Mouse (Mus musculus) CH12.LX (cell line): ENCODE results near the gene Vmn2r35. TPM values are rescaled to one million over a fixed set of nuclear protein-coding genes. Genes with fewer than 3 reads are reported as not detected.
"Not testable (repeated sequence)": the region's sequence is repeated elsewhere in the genome, so short reads cannot be mapped to it uniquely, and the experiment has no call there.

Source experiments
- DNase-seq: peaks from one replicate; pipeline ENCODE4 v3.0.0-alpha.2; 2013; ENCODE audit errors: extremely low read depth
- H3K27ac ChIP-seq: 2 replicates; pipeline ENCODE4 v1.5.1; 2012; ENCODE audit warnings: low read depth, mild to moderate bottlenecking, control low read depth, moderate library complexity; ENCODE audit not compliant: insufficient read depth
- H3K27me3 ChIP-seq: replicated peaks from 2 replicates; pipeline ENCODE3; 2012; ENCODE audit warnings: inconsistent platforms
- H3K36me3 ChIP-seq, 2 experiments: replicated peaks in 1 of 2; 2 replicates each; pipeline versions ENCODE3 to v1.6.1; 2012; ENCODE audit warnings: inconsistent platforms in 1 of 2, low read length in 1 of 2, mild to moderate bottlenecking in 1 of 2, mixed read lengths in 1 of 2, moderate library complexity in 1 of 2; ENCODE audit not compliant: control insufficient read depth in 1 of 2, insufficient read depth in 1 of 2
- H3K4me1 ChIP-seq, 2 experiments: 2 replicates each; pipeline ENCODE4 v1.6.1; 2012; ENCODE audit warnings: inconsistent platforms in 1 of 2, moderate library complexity in 1 of 2; ENCODE audit not compliant: insufficient read depth in 2 of 2, control insufficient read depth in 1 of 2
- H3K4me2 ChIP-seq: 2 replicates; pipeline ENCODE4 v1.6.1; 2012; ENCODE audit warnings: low read depth, mild to moderate bottlenecking, control low read depth; ENCODE audit not compliant: poor library complexity, insufficient read depth, severe bottlenecking
- H3K4me3 ChIP-seq, 3 experiments: fragments of 150-350 bp in 1 of 3; sonication (generic) in 1 of 3; replicated peaks in 1 of 3; 2 replicates each; pipeline versions ENCODE3 to v1.5.1; 2011 to 2012; ENCODE audit warnings: low read depth in 2 of 3, low read length in 2 of 3, mild to moderate bottlenecking in 2 of 3, moderate library complexity in 2 of 3, control low read depth in 1 of 3, improper control_type of control experiment in 1 of 3, inconsistent platforms in 1 of 3, mixed read lengths in 1 of 3; ENCODE audit not compliant: poor library complexity in 1 of 3
- H3K79me2 ChIP-seq: replicated peaks from 2 replicates; pipeline ENCODE4 v1.6.1; 2012; ENCODE audit warnings: mild to moderate bottlenecking, moderate library complexity; ENCODE audit not compliant: control insufficient read depth, poor library complexity, insufficient read depth, severe bottlenecking; ENCODE audit errors: extremely low read depth
- H3K9ac ChIP-seq: 2 replicates; pipeline ENCODE4 v1.6.1; 2012; ENCODE audit warnings: low read depth, mild to moderate bottlenecking, control low read depth, moderate library complexity; ENCODE audit not compliant: insufficient read depth
- H3K9me3 ChIP-seq: replicated peaks from 2 replicates; pipeline ENCODE3; 2012; ENCODE audit warnings: low read length, inconsistent platforms, mixed read lengths
- dilution Hi-C: fragments of 300-500 bp; cut with MboI; formaldehyde crosslinking; loops from 2 replicates; pipeline ENCODE4 v1.14.3; 2020; ENCODE audit warnings: low sequenced_read_pairs; ENCODE audit not compliant: extremely low pct_unique_long_range_greater_than_20kb, extremely low pct_ligation_motif_present
- in situ Hi-C: fragments of 300-500 bp; cut with MboI; formaldehyde crosslinking; loops from 3 replicates; pipeline ENCODE4 v1.14.3; 2019; ENCODE audit warnings: low sequenced_read_pairs, low pct_ligation_motif_present, low pct_unique_long_range_greater_than_20kb, mixed read lengths
- polyA plus RNA-seq: library from polyadenylated mRNA; unstranded; fragments of >175 nt; gene quantifications from 2 replicates; pipeline ENCODE4 v1.2.1, GENCODE M21; 2012; ENCODE audit warnings: low read depth; ENCODE audit not compliant: insufficient read length
- total RNA-seq, 2 experiments: library from RNA; depleted of rRNA; stranded (reverse); fragments of 300-350 nt in 1 of 2; fragments of >200 nt in 1 of 2; gene quantifications; 2 replicates each; pipeline ENCODE4 v1.2.3; 2012 to 2014

Gene Vmn2r35
- total RNA-seq (2012; rRNA removed) (not detected in 2 replicates), total RNA-seq (2014; rRNA removed) (not detected in 2 replicates), polyA plus RNA-seq (not detected in 2 replicates)

DNA sequence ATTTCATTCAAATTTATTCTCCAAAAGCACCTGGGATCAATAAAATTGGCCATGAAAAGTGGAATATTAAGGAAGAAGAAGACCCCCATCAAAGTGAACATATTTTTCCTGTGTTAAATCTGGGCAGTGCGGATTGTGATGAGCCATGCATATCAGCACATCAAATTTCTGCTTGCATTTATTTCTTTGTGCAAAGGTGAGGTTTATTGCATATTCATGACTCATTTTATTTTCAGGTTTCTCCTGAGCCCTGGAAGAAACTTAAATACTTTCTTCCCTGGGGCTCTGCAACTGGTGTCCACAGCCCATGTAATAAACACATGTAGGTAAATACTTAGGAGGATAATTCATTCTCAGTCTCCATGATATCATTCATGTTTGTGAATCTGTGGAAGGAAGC, at the start of gene Vmn2r35:
Gene Vmn2r35 (minus strand): TSS at position 101 of the 400 bp plus-strand sequence.
- H3K36me3 ChIP-seq, in situ Hi-C loops, H3K79me2 ChIP-seq, H3K9ac ChIP-seq, H3K4me2 ChIP-seq, dilution Hi-C loops, H3K27ac ChIP-seq, H3K9me3 ChIP-seq, DNase-seq, H3K4me1 ChIP-seq, H3K27me3 ChIP-seq, H3K4me3 ChIP-seq: not testable (repeated sequence)

DNA sequence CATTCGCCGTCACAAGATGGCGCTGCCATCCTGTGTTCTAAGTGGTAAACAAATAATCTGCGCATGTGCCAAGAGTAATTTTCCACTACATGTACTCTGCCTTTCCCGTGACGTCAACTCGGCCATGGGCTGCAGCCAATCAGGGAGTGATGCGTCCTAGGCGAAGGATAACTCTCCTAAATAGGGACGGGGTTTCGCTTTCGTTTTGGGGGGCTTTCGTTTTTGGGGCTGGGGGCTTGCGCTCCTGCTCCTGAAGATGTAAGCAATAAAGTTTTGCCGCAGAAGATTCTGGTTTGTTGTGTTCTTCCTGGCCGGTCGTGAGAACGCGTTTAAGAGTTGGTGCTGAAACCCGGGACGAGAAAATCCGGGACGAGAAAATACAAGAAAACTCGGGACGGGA, 25.5 kb downstream of the Vmn2r35 start:
- H3K4me1 ChIP-seq, H3K36me3 ChIP-seq, H3K4me3 ChIP-seq, H3K9ac ChIP-seq, H3K79me2 ChIP-seq, dilution Hi-C loops, H3K9me3 ChIP-seq, in situ Hi-C loops, DNase-seq, H3K27me3 ChIP-seq, H3K4me2 ChIP-seq, H3K27ac ChIP-seq: not testable (repeated sequence)

Other genes with a start within 250 kb of the Vmn2r35 start
- not detected in 2 replicates for gene Vmn2r34, start 130.4 kb downstream of the Vmn2r35 start, total RNA-seq (2012; rRNA removed)
- gene Vmn2r34, start 130.4 kb downstream of the Vmn2r35 start, total RNA-seq (2014; rRNA removed) = not detected in 2 replicates
- not detected in 2 replicates for gene Vmn2r34, start 130.4 kb downstream of the Vmn2r35 start, polyA plus RNA-seq
- gene Vmn2r36, start 82.6 kb upstream of the Vmn2r35 start, total RNA-seq (2012; rRNA removed) = not detected in 2 replicates
- gene Vmn2r36, start 82.6 kb upstream of the Vmn2r35 start, total RNA-seq (2014; rRNA removed) = not detected in 2 replicates
- gene Vmn2r36, start 82.6 kb upstream of the Vmn2r35 start, polyA plus RNA-seq = not detected in 2 replicates